Mouse (Mus musculus) lung, postnatal 14 days (tissue): Measurements from ENCODE around the gene 1700067K01Rik.
A peak's percentile ranks its signal among the peaks of the same experiment; 100 is the strongest.
"Not testable (repeated sequence)": the region's sequence is repeated elsewhere in the genome, so short reads cannot be mapped to it uniquely, and the experiment has no call there.

Experiments used
- DNase-seq: peaks from one replicate; pipeline ENCODE4 v3.0.0; 2021

The 1700067K01Rik gene

DNA sequence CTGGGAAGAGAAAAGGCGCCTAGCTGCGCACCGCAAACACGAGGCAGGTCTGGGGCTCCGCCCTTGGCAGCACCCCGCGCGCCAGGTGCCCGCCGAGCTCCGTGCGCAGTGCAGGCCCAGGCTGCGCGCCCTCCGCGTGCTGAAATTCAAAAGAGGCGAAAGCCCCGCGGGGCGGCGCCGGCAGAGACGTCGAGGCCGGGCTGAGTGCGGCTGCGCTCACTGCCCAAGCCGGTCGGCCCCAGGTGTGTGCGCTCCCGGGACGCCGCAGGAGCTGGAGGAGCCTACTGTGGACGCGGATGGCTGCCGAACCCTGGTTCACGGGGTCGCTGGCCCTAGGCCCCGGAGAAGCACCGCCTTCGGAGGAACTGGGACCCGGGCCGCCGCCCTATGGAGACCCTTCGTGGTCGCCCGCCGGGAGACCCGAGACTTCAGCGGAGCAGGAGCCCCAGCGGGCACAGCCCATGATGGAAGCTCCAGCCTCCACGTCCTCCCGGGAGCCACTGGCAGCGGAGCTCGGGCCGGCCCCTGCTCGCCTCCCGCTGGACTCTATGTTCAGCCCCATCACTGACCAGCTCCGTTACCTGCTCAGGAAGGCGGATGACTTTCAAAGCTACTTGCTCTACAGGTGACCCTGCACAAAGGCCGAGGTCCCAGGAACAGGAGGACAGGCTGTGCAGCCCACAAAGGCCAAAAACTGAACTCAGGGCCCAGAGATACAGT is at the start of gene 1700067K01Rik:
Gene 1700067K01Rik, plus strand, starts transcription at position 222 of the 720 bp plus-strand sequence.
- no peak for DNase-seq

DNA sequence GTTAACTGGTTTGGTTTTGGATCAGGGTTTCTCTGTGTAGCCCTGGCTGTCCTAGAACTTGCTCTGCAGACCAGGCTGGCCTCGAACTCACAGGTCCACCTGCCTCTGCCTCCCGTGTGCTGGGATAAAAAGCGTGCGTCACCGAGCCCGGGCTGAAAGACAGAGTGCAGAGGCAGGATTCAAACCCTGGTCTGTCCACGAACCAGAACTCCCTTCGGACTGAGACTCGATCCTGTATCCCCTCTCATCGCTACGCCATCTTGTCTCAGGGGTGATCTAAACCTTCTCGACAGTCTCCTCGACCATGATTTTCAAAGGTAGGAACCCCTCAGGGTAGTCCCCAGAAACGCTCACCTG is 46.6 kb upstream of the 1700067K01Rik start:
- DNase-seq: no peak

DNA sequence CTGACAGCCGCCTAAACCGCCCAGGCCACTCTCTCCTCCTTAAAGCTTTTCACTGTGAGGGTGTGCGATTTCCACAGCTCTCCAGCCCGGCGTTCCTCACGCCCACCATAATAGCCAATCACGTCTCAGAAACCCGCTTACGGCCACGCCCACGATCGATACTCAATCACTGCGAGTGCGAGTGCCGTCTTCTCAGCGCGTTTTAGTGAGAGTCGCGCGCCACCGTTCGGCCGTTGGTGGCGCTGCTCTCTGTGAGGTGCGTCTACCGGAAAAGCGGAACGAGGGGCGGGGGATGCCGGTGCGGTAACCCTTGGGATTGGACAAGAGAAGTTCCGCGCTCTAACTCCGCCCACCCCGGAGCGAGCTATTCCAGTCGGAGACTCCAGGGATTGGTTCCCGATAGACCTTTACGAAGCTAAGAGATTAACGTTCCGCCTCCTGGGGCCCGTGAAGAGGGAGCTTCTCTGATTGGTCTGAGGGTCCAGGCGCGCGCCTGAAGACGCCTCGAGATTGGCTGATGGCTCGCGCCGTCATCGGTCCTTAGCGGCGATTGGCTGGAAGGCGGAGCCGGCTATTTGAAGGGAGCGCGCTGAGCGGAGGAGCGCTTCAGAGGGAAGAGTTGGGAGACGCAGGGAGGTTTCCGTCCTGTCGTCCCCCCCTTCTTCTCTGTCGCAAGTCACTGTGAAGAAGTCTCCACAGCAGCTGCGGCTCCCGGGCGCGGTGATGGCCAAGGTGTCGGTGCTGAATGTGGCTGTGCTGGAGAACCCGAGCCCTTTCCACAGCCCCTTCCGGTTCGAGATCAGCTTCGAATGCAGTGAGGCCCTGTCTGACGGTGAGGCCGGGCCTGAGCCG is 46.0 kb upstream of the 1700067K01Rik start, which contains the start of the genes Gm10644 and Asf1b:
Gene Gm10644, minus strand, starts transcription at position 100 of the 852 bp plus-strand sequence.
Gene Asf1b, plus strand, starts transcription at position 402 of the 852 bp plus-strand sequence.
- peak; percentile 98 for DNase-seq

DNA sequence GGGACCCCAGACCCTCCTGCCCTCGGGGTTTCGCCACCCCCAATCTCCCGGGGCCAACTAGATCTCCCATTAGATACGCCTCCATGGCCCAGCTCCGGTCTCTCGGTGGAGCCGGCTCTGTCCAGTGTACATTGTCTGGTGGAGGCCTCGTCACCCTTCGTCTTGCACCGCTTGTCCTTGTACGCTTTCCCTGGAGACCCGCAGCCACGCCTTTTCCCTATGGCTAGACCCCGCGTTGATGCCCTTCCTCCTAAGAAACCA is 45.4 kb upstream of the 1700067K01Rik start:
- DNase-seq: no peak

DNA sequence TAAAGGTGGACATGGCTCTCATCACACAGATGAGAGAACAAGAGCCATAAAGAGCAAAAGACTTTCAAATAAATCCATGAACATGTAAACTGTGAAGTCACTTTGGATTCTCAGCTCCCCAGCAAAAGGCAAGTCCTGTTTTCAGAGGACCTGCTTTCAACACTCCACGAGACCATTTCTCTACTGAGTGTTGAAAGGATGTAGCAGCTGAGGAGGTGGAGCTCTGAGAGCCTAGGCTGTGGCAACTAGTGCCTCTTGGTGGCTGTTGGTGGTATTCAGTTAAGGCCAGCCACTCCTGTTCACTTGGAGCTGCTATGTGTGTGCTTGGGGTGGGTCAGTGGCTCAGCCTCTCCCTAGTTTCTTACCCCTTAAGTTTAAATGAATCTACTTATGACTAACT is 44.5 kb upstream of the 1700067K01Rik start:
- DNase-seq: no peak

DNA sequence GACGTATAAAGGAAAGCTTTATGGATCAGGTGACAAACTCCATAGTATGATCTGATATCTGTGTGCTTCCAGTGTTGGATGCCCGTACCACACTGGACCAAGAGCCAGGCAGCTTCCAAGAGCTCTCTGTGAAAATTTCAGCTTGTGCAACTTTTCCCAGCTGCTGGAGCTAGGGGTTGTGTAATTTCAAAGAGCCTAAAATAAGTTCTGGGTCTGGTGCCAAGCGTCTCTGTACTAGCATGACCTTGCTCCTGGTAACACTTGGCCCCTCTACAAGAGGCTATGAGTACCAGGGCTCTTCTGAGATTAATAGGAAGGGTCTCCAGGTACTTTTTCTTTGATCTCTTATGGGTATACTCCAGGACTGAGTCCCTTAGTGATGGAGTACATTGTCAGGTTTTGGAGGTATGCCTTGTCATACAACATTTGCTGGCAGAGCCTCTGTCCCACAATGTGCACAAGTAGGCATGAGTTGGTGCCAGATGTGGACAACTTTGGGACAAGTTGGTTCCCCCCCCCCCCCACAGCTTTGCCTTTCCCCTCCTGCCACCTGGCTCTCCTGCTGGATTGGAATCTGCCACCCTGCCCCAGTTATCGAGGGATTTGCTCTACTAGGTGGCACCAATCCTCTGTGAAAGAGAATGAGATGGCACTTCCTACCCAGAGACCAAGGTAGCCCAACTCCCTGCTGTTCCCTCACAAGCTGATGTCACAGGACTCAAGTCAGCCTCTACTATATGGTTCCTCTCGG is 37.1 kb upstream of the 1700067K01Rik start:
- DNase-seq: peak; percentile 79

DNA sequence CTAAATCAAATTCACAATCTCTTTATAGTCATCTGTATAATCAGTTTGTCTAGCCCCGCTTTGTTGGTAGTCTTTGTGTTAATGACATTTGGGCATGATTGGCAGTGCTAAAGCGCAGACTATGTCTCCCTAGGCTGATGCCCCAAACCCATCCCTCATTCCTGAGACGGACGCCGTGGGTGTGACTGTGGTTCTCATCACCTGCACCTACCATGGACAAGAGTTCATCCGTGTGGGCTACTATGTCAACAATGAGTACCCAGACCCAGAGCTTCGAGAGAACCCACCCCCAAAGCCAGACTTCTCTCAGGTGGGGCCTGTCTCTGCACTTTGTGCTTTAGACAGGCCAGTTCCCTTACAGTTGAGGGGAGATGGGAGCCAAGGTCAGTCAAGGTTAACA is 33.6 kb upstream of the 1700067K01Rik start:
- no peak for DNase-seq

DNA sequence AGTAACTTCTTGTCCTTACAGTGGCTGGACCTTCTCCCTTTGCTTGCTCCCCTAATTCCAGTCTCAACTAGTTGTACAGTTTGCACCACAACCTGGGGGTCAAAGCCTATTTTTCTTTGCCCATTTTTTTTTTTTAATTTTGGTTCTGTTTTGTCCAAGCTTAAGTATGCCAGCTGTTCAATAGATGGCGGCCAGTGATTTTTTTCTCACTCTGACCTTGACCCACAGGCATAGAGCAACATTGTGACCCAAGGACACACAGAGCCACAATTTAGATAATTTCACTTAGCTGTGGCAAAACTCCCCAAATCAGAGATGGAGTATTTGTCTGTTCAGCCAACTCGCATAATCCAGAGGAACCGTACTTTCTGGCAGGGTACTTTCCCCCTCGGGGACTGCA is 30.2 kb upstream of the 1700067K01Rik start:
- no peak for DNase-seq

DNA sequence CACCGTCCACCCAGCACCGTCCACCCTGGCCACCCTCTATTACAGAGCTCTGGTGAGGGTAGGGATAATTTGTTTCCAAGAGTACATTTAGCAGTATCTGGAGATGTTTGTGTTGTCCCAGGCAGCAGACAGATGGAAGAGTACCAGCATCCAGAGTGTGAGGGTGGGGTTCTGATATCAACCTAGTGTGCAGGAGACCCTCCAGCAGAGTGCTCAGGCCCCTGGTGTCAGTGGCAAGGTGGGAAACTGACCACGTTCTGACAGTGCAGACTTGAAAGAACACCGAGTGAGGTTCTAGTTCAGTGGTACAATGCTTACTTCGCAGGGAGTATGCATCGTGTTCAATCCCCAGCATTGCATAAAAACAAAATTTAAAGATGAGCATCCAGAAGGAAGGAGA is 29.6 kb upstream of the 1700067K01Rik start:
- DNase-seq: no peak

DNA sequence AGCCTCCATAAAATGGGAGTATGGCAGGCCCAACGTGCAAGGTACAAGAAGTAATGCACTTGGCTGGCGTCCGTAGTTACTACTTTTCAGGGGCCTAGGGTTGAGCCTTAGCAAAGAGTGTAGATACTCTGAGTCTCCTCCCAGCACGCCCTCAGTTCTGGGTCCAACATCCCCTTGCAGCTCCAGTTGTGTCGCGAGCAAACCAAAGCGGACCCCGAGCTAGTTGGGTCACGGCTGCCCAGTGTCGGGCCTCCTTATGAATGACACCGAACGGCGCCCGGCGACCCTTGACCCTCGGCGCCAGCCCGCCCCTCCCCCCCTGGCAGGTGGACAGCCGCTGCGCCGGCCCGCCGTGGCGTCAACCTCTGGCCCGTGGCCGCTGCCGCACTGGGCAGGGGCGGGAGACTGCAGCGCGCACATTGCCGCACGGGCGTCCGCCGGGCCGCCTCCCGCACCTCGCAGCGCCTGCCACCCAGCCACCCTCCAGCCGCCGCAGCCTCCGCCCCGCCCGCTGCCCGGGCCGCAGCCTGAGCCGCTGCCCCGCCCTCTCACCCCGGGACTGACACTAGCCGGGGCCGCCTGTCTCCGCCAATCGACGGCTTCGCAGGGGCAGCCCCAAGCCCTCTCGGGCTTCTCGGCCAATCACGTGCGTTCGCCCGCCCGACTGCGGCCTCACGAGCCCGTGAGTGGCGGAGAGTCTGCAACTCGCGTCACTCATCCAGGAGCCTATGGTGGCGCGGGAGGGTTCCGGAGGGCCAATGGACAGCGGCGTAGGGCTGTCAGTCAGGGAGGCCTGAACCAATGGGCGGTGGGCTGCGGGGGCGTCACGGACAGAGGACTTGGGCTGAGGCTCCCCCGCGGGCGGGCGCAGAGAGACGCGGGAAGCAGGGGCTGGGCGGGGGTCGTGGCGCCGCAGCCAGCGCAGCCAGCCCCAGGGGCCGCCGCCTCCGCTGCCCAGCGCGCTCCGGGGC is 28.9 kb upstream of the 1700067K01Rik start, which contains the start of gene Prkaca:
Gene Prkaca, plus strand, starts transcription at position 844 of the 971 bp plus-strand sequence.
- DNase-seq: peak; percentile 96

DNA sequence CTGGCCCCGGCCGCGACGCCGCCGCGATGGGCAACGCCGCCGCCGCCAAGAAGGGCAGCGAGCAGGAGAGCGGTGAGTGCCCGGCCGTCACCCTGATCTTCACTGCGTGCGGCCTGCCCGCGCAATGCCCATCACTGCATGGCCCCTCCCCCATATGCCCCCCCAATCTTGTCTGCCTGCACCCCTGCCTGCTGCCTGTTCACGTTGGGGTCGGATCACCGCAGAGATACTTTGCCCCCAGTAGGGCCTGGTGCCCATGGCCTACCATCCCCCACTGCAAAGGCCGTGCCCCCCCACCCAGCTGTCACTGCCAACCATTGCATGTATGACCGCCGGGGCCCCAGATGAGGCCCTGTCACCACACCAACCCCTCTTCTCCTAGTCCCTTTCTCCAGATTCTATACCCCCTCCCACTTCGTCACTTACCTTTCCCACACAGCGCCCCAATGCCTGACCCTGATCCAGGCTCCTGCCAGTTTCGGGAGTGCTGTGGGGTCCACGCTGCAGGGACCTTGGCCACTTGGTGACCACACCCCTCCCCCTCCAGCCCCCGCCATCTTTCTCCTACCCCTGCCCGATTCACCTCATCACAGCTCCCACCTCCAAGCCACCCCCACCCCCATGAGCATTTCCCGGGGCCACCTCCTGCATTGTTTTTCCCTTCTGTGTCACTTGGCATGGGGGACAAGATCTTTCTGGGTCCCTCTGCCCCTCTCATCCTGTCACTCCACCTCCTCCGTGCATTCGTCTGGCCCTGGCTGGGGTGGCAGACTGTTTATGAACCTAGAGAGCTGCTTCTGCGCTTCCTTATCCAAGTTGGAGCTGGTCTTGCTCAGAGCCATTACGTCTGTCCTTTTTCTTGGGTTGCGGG is 27.9 kb upstream of the 1700067K01Rik start:
- peak; percentile 14 for DNase-seq

DNA sequence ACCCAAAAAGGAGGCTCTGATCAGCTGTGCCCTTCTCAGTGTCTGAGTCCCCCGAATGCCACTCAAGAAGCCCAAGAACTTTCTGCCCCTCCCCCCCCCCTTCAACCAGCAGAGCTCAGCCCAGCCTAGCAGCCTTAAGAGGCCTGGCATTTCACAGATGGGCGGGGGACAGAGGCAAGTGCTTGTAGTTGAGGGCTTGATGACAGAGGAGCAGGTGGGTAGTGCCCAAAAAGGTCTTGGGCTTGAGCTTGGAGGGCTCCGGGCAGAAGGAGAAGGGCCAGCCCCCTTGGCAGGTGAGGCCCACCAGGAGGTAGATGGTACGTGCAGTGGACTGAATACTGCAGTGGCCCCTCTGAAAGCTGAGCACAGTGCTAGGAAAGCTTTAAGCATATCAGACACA is 26.8 kb upstream of the 1700067K01Rik start:
- peak; percentile 33 for DNase-seq

DNA sequence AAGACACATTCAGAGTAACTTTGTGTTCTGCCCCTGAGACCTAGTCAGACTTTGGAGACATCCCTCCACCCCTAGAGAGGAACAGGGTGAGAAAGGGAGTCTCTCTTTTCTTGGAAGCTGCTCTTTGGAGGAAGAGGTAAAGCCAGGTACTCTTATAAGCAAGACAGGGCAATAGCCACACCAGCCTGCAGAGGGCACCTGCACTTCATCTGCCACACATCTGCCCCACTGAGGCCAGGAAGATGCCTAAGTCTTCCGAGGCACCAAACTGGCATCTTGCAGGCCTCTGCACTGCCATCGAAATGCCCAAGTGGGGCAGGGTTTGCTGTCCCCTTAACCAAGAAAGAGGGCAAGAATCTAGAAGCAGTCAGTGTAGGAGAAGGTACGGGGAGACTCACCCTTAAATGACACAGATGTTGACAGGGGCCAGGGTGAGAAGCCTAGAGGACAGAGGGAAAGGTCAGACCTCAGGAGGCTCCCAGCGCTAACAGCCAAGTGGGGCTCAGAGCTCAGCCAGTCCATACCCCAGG is 25.1 kb upstream of the 1700067K01Rik start:
- peak; percentile 20 for DNase-seq

DNA sequence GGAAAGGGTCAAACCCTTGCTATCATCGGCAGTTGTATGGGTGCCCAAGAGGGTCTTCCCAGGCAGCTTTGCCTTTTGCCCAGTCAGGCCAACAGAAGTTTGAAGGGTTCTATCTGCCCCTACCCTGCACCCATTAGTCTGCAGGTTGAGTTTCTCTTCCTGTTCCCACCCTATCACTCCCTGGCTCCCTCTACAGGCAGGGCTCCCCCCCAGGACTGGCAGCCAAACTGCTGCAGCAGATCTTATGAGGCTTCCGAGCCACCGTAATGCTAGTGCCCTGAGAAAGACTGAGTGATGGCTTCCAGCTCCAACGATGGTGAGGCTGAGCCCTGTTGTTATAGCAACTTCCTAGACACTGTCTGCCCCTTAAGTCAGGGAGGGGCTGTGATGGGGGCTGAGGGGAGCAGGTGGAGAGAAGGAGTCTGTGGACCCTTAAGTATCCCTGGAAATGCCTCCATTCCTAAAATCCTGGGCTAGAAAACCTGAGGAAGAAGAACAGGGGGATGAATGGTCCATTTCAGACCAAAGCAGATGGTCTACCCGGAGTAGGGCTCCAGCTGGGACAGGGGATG is 24.4 kb upstream of the 1700067K01Rik start:
- DNase-seq: no peak

DNA sequence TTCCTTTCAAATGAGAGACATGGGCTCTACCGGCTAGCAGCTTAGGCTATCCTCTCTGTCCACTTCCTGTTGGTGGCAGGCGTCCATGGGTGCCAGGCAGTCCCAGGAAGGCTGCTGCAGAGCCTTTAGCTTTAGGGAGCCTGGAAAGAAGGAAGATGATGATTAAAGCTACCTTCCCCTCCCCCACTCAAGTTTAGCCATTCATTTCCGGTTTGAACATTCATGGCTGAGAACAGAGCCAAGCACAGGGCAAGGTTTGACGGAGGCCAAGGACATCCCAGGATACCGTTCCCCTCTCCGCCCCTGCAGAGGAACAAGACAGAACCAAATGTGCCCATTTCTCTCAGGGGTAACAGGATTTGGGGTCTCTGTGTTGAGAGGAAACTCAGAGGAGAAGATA is 23.7 kb upstream of the 1700067K01Rik start:
- no peak for DNase-seq

DNA sequence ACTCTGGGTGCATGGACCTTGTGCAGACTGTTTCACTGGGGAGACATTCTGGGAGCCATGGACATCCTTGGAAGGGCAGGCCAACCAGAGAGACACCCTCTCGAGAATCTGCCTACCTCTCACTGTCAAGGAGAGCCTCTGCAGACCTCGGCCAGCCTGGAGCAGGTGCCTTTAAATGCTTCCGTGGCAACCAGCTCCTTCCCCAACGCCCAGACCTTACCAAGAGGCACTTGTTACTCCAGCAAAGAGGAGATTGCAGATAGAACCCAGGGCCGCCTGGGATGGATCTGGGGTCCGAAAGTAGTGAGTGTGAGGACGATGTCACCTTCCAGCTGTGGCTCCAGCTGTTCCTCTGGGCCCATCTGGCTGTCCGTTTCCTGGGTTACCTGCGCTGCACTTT is 23.1 kb upstream of the 1700067K01Rik start:
- no peak for DNase-seq

DNA sequence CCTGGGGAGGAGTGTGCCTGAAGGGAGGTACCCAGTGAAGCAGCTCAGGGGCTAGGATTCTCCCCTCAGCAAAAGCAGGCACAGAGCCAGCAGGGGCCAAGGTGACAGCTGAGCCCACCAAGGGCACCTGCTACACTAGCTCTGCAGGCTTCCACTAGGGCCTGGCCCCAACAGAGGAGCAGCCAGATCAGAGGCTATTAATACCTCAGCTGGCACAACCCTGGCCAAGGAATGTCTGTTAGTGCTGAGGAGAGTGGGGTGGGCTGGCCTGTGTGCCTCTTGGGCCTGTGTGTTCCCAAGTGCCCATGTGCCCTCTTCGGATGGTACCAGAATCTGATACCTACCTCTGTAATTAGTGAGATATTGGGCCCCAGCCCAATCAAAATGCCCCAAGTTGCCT is 21.1 kb upstream of the 1700067K01Rik start:
- no peak for DNase-seq

DNA sequence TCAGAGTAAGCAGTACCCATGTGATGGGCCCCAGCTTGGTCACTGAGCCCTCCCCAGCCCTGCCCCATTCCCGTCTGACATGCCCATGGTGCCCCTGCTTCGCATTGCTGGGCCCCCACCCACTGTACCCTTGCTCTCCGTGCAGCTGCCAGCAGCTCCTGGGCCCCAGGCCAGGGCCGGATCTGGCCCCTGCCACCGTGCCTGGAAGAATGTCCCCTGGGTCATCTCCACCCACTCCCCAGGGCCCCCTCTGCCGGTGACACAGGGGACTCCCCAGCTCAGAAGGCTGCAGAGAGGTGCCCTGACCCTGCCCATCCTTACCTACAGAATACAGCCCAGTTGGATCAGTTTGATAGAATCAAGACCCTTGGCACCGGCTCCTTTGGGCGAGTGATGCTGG is 20.5 kb upstream of the 1700067K01Rik start:
- DNase-seq: no peak

DNA sequence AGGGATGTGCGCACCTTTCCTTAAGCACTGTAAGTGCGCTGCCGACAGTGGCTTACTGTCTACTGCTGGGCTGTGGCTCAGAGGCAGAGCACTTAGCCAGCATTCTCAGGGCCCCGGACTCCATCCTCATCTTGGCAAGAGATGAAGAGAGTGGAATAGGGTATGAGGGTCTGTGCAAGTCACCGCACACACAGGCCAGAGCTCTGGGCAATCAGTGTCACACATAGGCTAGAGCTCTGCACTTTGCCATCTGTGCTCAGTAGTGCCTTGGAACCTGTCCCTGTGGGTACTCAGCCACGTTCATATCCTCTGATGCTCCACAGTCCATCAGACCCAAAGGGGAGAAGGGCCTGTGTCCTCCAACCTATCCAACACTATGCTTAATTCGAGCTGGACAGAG is 19.8 kb upstream of the 1700067K01Rik start:
- DNase-seq: no peak

DNA sequence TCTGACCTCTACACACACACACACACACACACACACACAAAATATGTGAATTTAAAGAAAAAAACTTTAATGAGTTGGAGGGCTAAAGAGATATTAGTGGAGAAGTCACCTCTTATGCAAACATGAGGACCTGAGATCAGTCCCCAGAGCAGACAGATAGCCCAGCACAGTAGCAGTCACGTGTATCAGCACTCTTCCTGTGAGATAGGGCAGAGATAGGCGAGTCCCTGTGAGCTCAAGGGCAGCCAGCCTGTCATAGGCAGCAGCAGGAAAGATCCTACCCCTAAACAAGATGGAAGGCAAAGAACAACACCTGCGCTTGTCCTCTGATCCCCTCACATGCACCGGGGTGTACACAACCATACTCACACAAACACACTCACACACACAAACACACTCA is 18.9 kb upstream of the 1700067K01Rik start:
- no peak for DNase-seq

DNA sequence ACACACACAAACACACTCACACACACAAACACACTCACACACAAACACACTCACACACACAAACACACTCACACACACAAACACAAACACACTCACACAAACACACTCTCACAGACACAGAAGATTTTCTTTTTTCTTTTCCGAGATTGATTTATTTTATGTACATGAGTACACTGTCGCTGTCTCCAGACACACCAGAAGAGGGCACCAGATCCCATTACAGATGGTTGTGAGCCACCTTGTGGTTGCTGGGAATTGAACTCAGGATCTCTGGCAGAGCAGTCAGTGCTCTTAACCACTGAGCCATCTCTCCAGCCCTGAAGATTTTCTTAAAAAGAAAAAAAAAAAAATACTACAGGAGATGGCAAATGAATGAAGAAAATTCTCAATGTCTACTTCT is 18.1 kb upstream of the 1700067K01Rik start:
- not testable (repeated sequence) for DNase-seq
